In the genomic region with DNA sequence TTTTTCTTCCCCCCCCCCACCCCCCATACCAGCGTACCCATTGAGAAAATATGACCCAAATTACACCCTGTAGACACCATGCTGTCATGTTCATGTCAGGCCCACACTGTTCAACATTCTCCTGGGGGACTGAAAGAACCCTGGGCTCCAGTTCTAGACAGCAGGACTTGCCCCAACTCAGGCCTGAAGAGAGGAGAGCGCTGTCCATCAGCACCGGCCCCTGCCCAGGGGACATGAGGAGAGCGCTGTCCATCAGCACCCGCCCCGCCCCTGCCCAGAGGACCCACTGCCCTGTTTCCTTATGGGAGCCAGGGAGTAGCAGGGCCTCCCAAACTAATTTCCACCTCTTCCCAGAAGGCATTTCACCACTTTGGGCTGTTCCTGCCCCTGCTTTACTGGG, we compare ENCODE assay signal across 10 mouse cellular contexts.
A peak's percentile ranks its signal among the peaks of the same experiment; 100 is the strongest.
DNase-seq lines count a peak whose midpoint lies in the region; ATAC-seq lines count a peak whose summit lies in the region.
"Had no signal": no experiment of that assay in that cellular context is flagged by ENCODE, and none has a peak within 500 bp of the region (broad histone marks: within the 10 kb centered on the region; RNA-seq: fewer than 3 reads in every experiment).

No protein-coding gene starts in this region.

- H3K4me3 ChIP-seq in hindbrain, embryonic 10.5 days: no peak overlapping the region
- H3K4me3 ChIP-seq in hindbrain, embryonic 12.5 days: no peak overlapping the region
- no peak overlapping the region for H3K4me3 ChIP-seq in limb, embryonic 10.5 days
- H3K4me3 ChIP-seq: erythroblast, embryonic 14.5 days; liver, embryonic 13.5 days had no signal

- H3K27ac ChIP-seq in hindbrain, embryonic 10.5 days: no peak overlapping the region
- no peak overlapping the region for H3K27ac ChIP-seq in hindbrain, embryonic 12.5 days
- no peak overlapping the region for H3K27ac ChIP-seq in limb, embryonic 10.5 days
- H3K27ac ChIP-seq: liver, embryonic 13.5 days had no signal

- H3K27me3 ChIP-seq in hindbrain, embryonic 10.5 days (ENCODE audit: insufficient read depth, poor library complexity, severe bottlenecking): no peaks in the 10 kb centered on the region
- H3K27me3 ChIP-seq in hindbrain, embryonic 12.5 days: no peaks in the 10 kb centered on the region
- H3K27me3 ChIP-seq in limb, embryonic 10.5 days (ENCODE audit: low read depth, poor library complexity, severe bottlenecking): no peaks in the 10 kb centered on the region
- H3K27me3 ChIP-seq: liver, embryonic 13.5 days had no signal

- no peak overlapping the region for H3K9ac ChIP-seq in hindbrain, embryonic 12.5 days
- H3K9ac ChIP-seq: liver, embryonic 13.5 days had no signal

- H3K4me1 ChIP-seq in hindbrain, embryonic 10.5 days (replicated peaks): peaks cover 21% of the 10 kb centered on the region
- 0 out of 2 replicates have a peak, but pooled peaks cover 2% of the 10 kb centered on the region for H3K4me1 ChIP-seq in hindbrain, embryonic 12.5 days
- no peaks in the 10 kb centered on the region for H3K4me1 ChIP-seq in limb, embryonic 10.5 days
- H3K4me1 ChIP-seq: liver, embryonic 13.5 days had no signal

- 9% methylated on average over 6 of the region's 6 CpGs for WGBS in hindbrain, embryonic 10.5 days
- 12% methylated on average over 6 of the region's 6 CpGs for WGBS in hindbrain, embryonic 12.5 days
- 11% methylated on average over 6 of the region's 6 CpGs for WGBS in limb, embryonic 10.5 days

- no peak overlapping the region for H3K4me2 ChIP-seq in hindbrain, embryonic 12.5 days (replicated peaks)
- H3K4me2 ChIP-seq: liver, embryonic 13.5 days had no signal

- no peak for ATAC-seq in hindbrain, embryonic 12.5 days (ENCODE audit: low FRiP score)
- ATAC-seq in megakaryocyte-erythroid progenitor cell, adult 5-6 weeks (replicated peaks; ENCODE audit: low FRiP score, low TSS enrichment, poor library complexity, severe bottlenecking): no peak

- peak; percentile 70 for DNase-seq in hindbrain, embryonic 10.5 days (ENCODE audit: low spot score)
- DNase-seq in urinary bladder, postnatal 4 days (ENCODE audit: low spot score in 2 of 2): peak; percentile 28 to 65
- DNase-seq in urinary bladder, adult 2 months (ENCODE audit: low spot score): no peak
- DNase-seq in limb, embryonic 10.5 days (ENCODE audit: low spot score): peak; percentile 92
- no peak for DNase-seq in cerebellum, adult 11-12 months
- DNase-seq in left cerebral cortex, adult 9 months (ENCODE audit: low spot score in 2 of 2): no peak
- DNase-seq: liver, embryonic 13.5 days had no signal

- H3K9me3 ChIP-seq in hindbrain, embryonic 10.5 days: no peaks in the 10 kb centered on the region
- H3K9me3 ChIP-seq in hindbrain, embryonic 12.5 days (replicated peaks): no peaks in the 10 kb centered on the region
- H3K9me3 ChIP-seq in limb, embryonic 10.5 days (replicated peaks): no peaks in the 10 kb centered on the region

- no peaks in the 10 kb centered on the region for H3K36me3 ChIP-seq in hindbrain, embryonic 10.5 days
- no peaks in the 10 kb centered on the region for H3K36me3 ChIP-seq in hindbrain, embryonic 12.5 days
- no peaks in the 10 kb centered on the region for H3K36me3 ChIP-seq in limb, embryonic 10.5 days
- H3K36me3 ChIP-seq: liver, embryonic 13.5 days had no signal

Comparison
In these comparisons a context has a peak if more than half of its experiments do, and no peak if none do; other contexts are left out.
1. DNase-seq: peak in hindbrain, embryonic 10.5 days (single experiment), urinary bladder, postnatal 4 days (2 of 2) and limb, embryonic 10.5 days (single experiment); none in urinary bladder, adult 2 months (single experiment), cerebellum, adult 11-12 months (single experiment) and left cerebral cortex, adult 9 months (0 of 2).